Mouse (Mus musculus) G1E (cell line): ENCODE measurements at regions not wholly inside any gene's neighbourhood (a gene's known extent, or its start where the extent isn't known, plus 50 kb on each side); places are given as distances from the start of the nearest gene placed in this dataset.

Experiments used
- ATAC-seq: 2 replicates; pipeline ENCODE4 v1.8.0; 2016; ENCODE audit warnings: mild to moderate bottlenecking; ENCODE audit not compliant: insufficient number of reproducible peaks, poor library complexity, low FRiP score, severe bottlenecking; ENCODE audit errors: extremely low read depth
- DNase-seq: peaks from one replicate; pipeline ENCODE4 v3.0.0; 2012; ENCODE audit warnings: low spot score
- H3K27me3 ChIP-seq: 2 replicates; pipeline ENCODE4 v1.6.1; 2012; ENCODE audit warnings: mild to moderate bottlenecking, low read length, inconsistent platforms; ENCODE audit not compliant: insufficient read depth
- H3K36me3 ChIP-seq: replicated peaks from 2 replicates; pipeline ENCODE3; 2012; ENCODE audit warnings: mild to moderate bottlenecking, inconsistent platforms
- H3K4me1 ChIP-seq: 2 replicates; pipeline ENCODE4 v1.6.1; 2012; ENCODE audit warnings: low read depth, low read length, inconsistent platforms, mixed read lengths; ENCODE audit not compliant: insufficient read depth
- H3K4me3 ChIP-seq: 2 replicates; pipeline ENCODE4 v1.5.1; 2012; ENCODE audit warnings: low read depth, mild to moderate bottlenecking, inconsistent platforms, low read length, moderate library complexity, mixed read lengths
- H3K9me3 ChIP-seq: replicated peaks from 2 replicates; pipeline ENCODE4 v1.6.1; 2012; ENCODE audit warnings: inconsistent platforms
- CTCF ChIP-seq: IDR thresholded peaks from 2 replicates; pipeline ENCODE4 v1.5.1; 2012; ENCODE audit warnings: low read depth, low read length, inconsistent platforms, mixed read lengths
- GATA1 ChIP-seq: IDR thresholded peaks from 2 replicates; pipeline ENCODE4 v1.6.1; 2012; ENCODE audit warnings: borderline replicate concordance, low read length, inconsistent platforms, mixed read lengths
- GATA2 ChIP-seq: IDR thresholded peaks from 2 replicates; pipeline ENCODE4 v1.6.1; 2012; ENCODE audit warnings: low read depth, low read length, inconsistent platforms, borderline replicate concordance
- POLR2AphosphoS5 ChIP-seq: IDR thresholded peaks from 2 replicates; pipeline ENCODE4 v1.6.1; 2012; ENCODE audit warnings: low read depth, low read length, inconsistent platforms; ENCODE audit not compliant: insufficient replicate concordance
- TAL1 ChIP-seq: conservative IDR thresholded peaks from 2 replicates; pipeline ENCODE4 v1.6.1; 2012; ENCODE audit warnings: low read depth, low read length, inconsistent platforms, mixed read lengths

DNA sequence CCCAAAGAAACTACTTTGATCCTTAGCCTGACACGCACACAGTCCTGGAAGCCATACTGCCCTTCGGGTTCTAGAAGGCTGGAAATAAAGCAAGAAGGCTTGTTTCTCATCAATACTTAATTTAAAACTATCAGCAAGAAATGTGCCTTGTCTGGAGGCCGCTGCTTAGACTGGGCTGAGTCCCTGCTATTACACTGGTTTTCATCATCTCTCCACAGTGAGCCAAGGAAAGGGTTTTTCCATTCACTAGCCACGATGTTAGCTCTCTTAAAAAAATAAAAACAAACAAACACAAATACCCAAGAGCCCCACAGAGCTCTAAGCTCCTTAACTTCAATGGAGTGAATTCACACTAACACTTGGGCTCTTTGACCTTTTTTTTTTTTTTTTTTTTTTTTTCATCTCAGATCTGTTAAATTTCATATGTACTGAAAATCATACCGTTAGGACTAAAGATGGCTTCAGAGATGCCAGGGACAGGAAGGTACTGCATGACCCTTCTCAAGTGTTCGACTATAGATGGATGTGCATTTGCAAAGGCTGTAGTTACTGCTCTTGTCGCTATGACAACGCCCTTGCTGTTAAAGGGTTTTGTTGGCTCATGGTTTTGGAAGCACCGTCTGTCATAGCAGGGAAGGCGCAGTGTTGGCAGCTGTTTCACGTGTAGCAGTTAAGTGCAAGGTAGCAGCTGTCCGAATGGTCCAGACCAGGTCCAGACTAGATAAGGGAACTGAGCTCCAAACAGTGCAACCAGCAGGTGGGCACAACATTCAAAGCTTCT is 98.1 kb upstream of the Klf14 start:
- Histone ChIP-seq H3K9me3 (no peaks in the 10 kb centered on the region), H3K27me3 (peaks cover 3% of the 10 kb centered on the region), H3K4me1 (no peaks in the 10 kb centered on the region), H3K36me3 (peaks cover 58% of the 10 kb centered on the region), H3K4me3 (no peak overlapping the region)
- ATAC-seq (no peak), DNase-seq (no peak)
- TF ChIP-seq GATA2 = no peak
- TF ChIP-seq TAL1 = no peak
- TF ChIP-seq CTCF = no peak

DNA sequence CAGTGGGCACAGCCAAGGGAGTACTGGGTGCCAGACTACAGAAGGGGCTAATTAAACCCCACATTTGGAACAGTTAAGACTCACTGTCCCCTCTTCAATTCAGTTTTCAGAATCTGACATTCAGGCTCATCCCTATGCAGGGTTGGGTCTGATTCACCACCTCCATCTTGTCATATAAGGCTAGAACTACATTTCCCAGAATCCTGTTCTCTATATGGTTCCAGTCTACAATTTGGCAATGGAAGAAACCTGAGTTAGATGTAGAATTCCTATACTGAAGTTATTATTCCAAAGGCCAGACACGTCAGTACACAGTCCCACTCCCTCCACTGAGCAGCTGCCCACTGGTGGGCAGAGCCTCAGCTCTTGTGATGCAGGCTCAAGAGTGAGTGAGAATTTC is 99.4 kb upstream of the Klf14 start:
- Histone ChIP-seq H3K4me1 (no peaks in the 10 kb centered on the region), H3K27me3 (peaks cover 5% of the 10 kb centered on the region), H3K36me3 (peaks cover 72% of the 10 kb centered on the region), H3K4me3 (no peak overlapping the region), H3K9me3 (no peaks in the 10 kb centered on the region)
- DNase-seq (no peak), ATAC-seq (no peak)
- TF ChIP-seq GATA2 = no peak
- TF ChIP-seq CTCF = no peak

DNA sequence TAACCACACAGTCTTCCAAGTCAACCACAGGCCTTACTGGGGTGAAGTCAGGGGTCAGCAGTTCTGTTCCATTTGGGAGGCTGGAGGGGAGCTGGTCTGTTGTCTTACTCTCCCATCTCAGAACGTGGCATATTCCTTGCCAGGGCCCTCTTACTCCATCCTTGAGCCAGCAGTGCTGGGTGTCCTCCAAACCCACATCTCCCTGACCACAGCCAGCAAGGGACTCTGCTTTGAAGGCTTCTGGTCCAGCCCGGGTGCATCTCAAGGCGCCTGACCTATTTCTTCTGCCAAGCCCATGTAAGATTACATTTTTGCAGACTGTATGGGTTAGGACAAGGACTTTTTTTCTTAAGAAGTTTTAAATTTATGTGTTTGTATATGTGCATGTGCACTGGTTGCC is 100.1 kb upstream of the Klf14 start:
- no peak for DNase-seq
- Histone ChIP-seq H3K4me3 (no peak overlapping the region), H3K4me1 (no peaks in the 10 kb centered on the region), H3K27me3 (peaks cover 5% of the 10 kb centered on the region), H3K36me3 (peaks cover 75% of the 10 kb centered on the region), H3K9me3 (no peaks in the 10 kb centered on the region)
- ATAC-seq = no peak
- TF ChIP-seq TAL1 (no peak), CTCF (no peak), GATA1 (no peak), POLR2AphosphoS5 (no peak), GATA2 (no peak)

- Histone ChIP-seq H3K9me3 (no peaks in the 10 kb centered on the region), H3K27me3 (peaks cover 5% of the 10 kb centered on the region), H3K36me3 (peaks cover 86% of the 10 kb centered on the region), H3K4me3 (no peak overlapping the region), H3K4me1 (no peaks in the 10 kb centered on the region)
- ATAC-seq (no peak), DNase-seq (no peak)
- no peak for TF ChIP-seq GATA2
- no peak for TF ChIP-seq TAL1
- no peak for TF ChIP-seq POLR2AphosphoS5
- no peak for TF ChIP-seq GATA1
- TF ChIP-seq CTCF = no peak
These were observed 102.9 kb upstream of the Klf14 start for GRCm38 (mm10) chr6:31061813-31062212.

DNA sequence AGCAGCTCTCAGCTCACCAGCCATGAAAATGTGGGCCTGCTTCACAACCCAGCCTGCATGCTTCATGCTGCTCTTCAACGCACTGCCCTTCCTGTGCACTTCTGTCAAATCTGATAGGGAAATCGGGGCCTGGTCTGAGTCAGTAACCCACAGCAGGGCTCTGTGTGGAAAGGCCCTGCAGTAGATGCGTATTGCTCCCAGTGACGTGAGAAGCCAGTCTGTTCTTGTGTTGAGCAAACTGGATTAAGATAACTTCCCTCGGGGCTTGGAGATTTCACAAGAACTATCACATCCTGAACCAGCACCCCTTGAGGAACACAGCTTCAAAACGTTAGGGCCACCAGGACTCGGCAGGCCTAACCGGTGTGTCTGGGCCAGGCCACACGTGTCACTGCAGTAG is 106.5 kb upstream of the Klf14 start:
- peaks cover 2% of the 10 kb centered on the region; the same call in 1 of the 2 replicates for H3K27me3 ChIP-seq
- no peak overlapping the region for H3K4me3 ChIP-seq
- peaks cover 89% of the 10 kb centered on the region for H3K36me3 ChIP-seq
- DNase-seq (no peak), ATAC-seq (no peak)
- no peaks in the 10 kb centered on the region for H3K9me3 ChIP-seq
- no peak for TF ChIP-seq GATA1
- no peaks in the 10 kb centered on the region for H3K4me1 ChIP-seq

DNA sequence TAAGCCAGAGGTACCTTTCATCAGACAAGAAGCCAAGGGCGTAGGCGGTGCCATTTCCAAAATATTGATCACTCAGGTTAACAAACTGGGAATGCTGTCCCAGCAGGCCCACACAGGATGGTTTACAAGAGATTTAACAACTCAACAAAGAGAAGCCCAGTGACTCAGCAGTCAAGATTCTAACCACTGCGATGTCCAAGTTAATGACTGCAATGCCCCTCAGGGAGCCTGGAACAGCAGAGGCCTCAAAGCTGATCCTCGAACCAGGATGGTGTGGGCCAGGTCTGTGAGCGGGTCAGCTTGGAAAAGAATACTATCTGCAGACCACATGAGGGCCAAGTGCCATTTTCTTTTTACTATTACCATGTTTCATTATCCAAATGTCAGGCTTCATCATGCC is 108.0 kb upstream of the Klf14 start:
- DNase-seq (no peak), ATAC-seq (no peak)
- Histone ChIP-seq H3K4me3 (no peak overlapping the region), H3K27me3 (peaks cover 2% of the 10 kb centered on the region; the same call in 1 of the 2 replicates), H3K4me1 (no peaks in the 10 kb centered on the region), H3K36me3 (peaks cover 88% of the 10 kb centered on the region), H3K9me3 (no peaks in the 10 kb centered on the region)
- no peak for TF ChIP-seq CTCF
- no peak for TF ChIP-seq POLR2AphosphoS5
- TF ChIP-seq TAL1 = no peak
- no peak for TF ChIP-seq GATA2
- TF ChIP-seq GATA1 = no peak

GRCm38 (mm10) chr6:31067453-31067852 is 108.6 kb upstream of the Klf14 start:
- peaks cover 87% of the 10 kb centered on the region for H3K36me3 ChIP-seq
- TF ChIP-seq GATA2 (no peak), GATA1 (no peak), POLR2AphosphoS5 (no peak), TAL1 (no peak), CTCF (no peak)
- no peak overlapping the region for H3K4me3 ChIP-seq
- no peak for DNase-seq
- H3K4me1 ChIP-seq = no peaks in the 10 kb centered on the region
- H3K9me3 ChIP-seq = no peaks in the 10 kb centered on the region
- peaks cover 2% of the 10 kb centered on the region; the same call in 1 of the 2 replicates for H3K27me3 ChIP-seq
- no peak for ATAC-seq
